Mouse (Mus musculus): ENCODE results near the gene Ube2h. TPM values are rescaled to one million over a fixed set of nuclear protein-coding genes. Genes with fewer than 3 reads are reported as not detected.
"Not testable (repeated sequence)": the region's sequence is repeated elsewhere in the genome, so short reads cannot be mapped to it uniquely, and the experiment has no call there.

The Ube2h gene
- polyA plus RNA-seq, 1 experiment from 2014 or later: 42.3 TPM

- Histone ChIP-seq H3K27me3 (ENCODE audit: insufficient read depth, low read length) (no peaks in the 10 kb centered on the region), H3K9ac (no peak overlapping the region), H3K36me3 (ENCODE audit: insufficient read depth) (no peaks in the 10 kb centered on the region), H3K4me1 (ENCODE audit: insufficient read depth) (peaks cover 14% of the 10 kb centered on the region; the same call in 1 of the 2 replicates), H3K4me2 (no peak overlapping the region), H3K9me3 (ENCODE audit: low read depth, low read length) (no peaks in the 10 kb centered on the region), H3K4me3 (ENCODE audit: low read depth, low read length) (no peak overlapping the region), H3K27ac (ENCODE audit: low read depth) (no peak overlapping the region)
- no peak for TF ChIP-seq CTCF (IDR thresholded peaks at IDR 0.05; ENCODE audit: low read depth)
- 26% methylated on average over 1 of the region's 1 CpGs for WGBS
- ATAC-seq (ENCODE audit: insufficient read depth) (no peak), DNase-seq (peak; percentile 37)
Observed at GRCm38 (mm10) chr6:30312006-30312405, 7.7 kb upstream of the Ube2h start.

- H3K4me2 ChIP-seq: no peak overlapping the region
- DNase-seq (no peak), ATAC-seq (ENCODE audit: insufficient read depth) (no peak)
- no peaks in the 10 kb centered on the region for H3K36me3 ChIP-seq (ENCODE audit: insufficient read depth)
- H3K9ac ChIP-seq: no peak overlapping the region
- H3K4me1 ChIP-seq (ENCODE audit: insufficient read depth): peaks cover 14% of the 10 kb centered on the region; the same call in 1 of the 2 replicates
- no peaks in the 10 kb centered on the region for H3K9me3 ChIP-seq (ENCODE audit: low read depth, low read length)
- TF ChIP-seq CTCF (IDR thresholded peaks at IDR 0.05; ENCODE audit: low read depth): no peak
- no peak overlapping the region for H3K4me3 ChIP-seq (ENCODE audit: low read depth, low read length)
- H3K27ac ChIP-seq (ENCODE audit: low read depth): no peak overlapping the region
- 39% methylated on average over 4 of the region's 4 CpGs for WGBS
- H3K27me3 ChIP-seq (ENCODE audit: insufficient read depth, low read length): no peaks in the 10 kb centered on the region
Observed at GRCm38 (mm10) chr6:30308751-30309150, 4.4 kb upstream of the Ube2h start.

GRCm38 (mm10) chr6:30307691-30308090 is 3.4 kb upstream of the Ube2h start:
- H3K27me3 ChIP-seq (ENCODE audit: insufficient read depth, low read length): no peaks in the 10 kb centered on the region
- H3K4me3 ChIP-seq (ENCODE audit: low read depth, low read length): no peak overlapping the region
- WGBS: 5% methylated on average over 9 of the region's 9 CpGs
- H3K36me3 ChIP-seq (ENCODE audit: insufficient read depth): no peaks in the 10 kb centered on the region
- TF ChIP-seq CTCF (IDR thresholded peaks at IDR 0.05; ENCODE audit: low read depth): no peak
- H3K9ac ChIP-seq: no peak overlapping the region
- no peak; the same call in 1 of the 2 replicates for ATAC-seq (ENCODE audit: insufficient read depth)
- peak overlapping the region; percentile 11; the same call in 1 of the 2 replicates for H3K4me2 ChIP-seq
- H3K9me3 ChIP-seq (ENCODE audit: low read depth, low read length): no peaks in the 10 kb centered on the region
- H3K4me1 ChIP-seq (ENCODE audit: insufficient read depth): peaks cover 14% of the 10 kb centered on the region; the same call in 1 of the 2 replicates
- DNase-seq: peak; percentile 57
- H3K27ac ChIP-seq (ENCODE audit: low read depth): peak overlapping the region; percentile 28

GRCm38 (mm10) chr6:30303771-30304398 is 454 bp downstream of the Ube2h start:
- Histone ChIP-seq H3K27ac (ENCODE audit: low read depth) (peak overlapping the region; percentile 92), H3K4me1 (ENCODE audit: insufficient read depth) (peaks cover 37% of the 10 kb centered on the region), H3K4me3 (ENCODE audit: low read depth, low read length) (peak overlapping the region; percentile 62), H3K9ac (peak overlapping the region; percentile 75), H3K4me2 (peak overlapping the region; percentile 79)
- WGBS: under 1% methylated on average over 34 of the region's 66 CpGs
- not testable (repeated sequence) for H3K27me3 ChIP-seq (ENCODE audit: insufficient read depth, low read length); H3K36me3 ChIP-seq (ENCODE audit: insufficient read depth); H3K9me3 ChIP-seq (ENCODE audit: low read depth, low read length)
- ATAC-seq (ENCODE audit: insufficient read depth): peak; percentile 46; the same call in 1 of the 2 replicates
- DNase-seq: peak; percentile 39

- ATAC-seq (ENCODE audit: insufficient read depth): no peak
- Histone ChIP-seq H3K9me3 (ENCODE audit: low read depth, low read length) (no peaks in the 10 kb centered on the region), H3K4me1 (ENCODE audit: insufficient read depth) (peaks cover 29% of the 10 kb centered on the region), H3K36me3 (ENCODE audit: insufficient read depth) (0 out of 2 replicates have a peak, but pooled peaks cover 5% of the 10 kb centered on the region), H3K27ac (ENCODE audit: low read depth) (peak overlapping the region; percentile 92), H3K27me3 (ENCODE audit: insufficient read depth, low read length) (no peaks in the 10 kb centered on the region), H3K4me2 (peak overlapping the region; percentile 79), H3K9ac (peak overlapping the region; percentile 75), H3K4me3 (ENCODE audit: low read depth, low read length) (peak overlapping the region; percentile 62)
- DNase-seq: peak; percentile 63
- TF ChIP-seq CTCF (IDR thresholded peaks at IDR 0.05; ENCODE audit: low read depth): no peak
- under 1% methylated on average over 11 of the region's 11 CpGs for WGBS
Observed at GRCm38 (mm10) chr6:30302781-30303631, 1.3 kb downstream of the Ube2h start.

GRCm38 (mm10) chr6:30302156-30302555 is 2.2 kb downstream of the Ube2h start:
- Histone ChIP-seq H3K27ac (ENCODE audit: low read depth) (peak overlapping the region; percentile 85; the same call in 1 of the 2 replicates), H3K27me3 (ENCODE audit: insufficient read depth, low read length) (no peaks in the 10 kb centered on the region), H3K4me2 (peak overlapping the region; percentile 79), H3K9ac (peak overlapping the region; percentile 52), H3K4me3 (ENCODE audit: low read depth, low read length) (peak overlapping the region; percentile 62), H3K4me1 (ENCODE audit: insufficient read depth) (peaks cover 23% of the 10 kb centered on the region), H3K36me3 (ENCODE audit: insufficient read depth) (peaks cover 14% of the 10 kb centered on the region; the same call in 1 of the 2 replicates), H3K9me3 (ENCODE audit: low read depth, low read length) (no peaks in the 10 kb centered on the region)
- 14% methylated on average over 4 of the region's 4 CpGs for WGBS
- no peak for TF ChIP-seq CTCF (IDR thresholded peaks at IDR 0.05; ENCODE audit: low read depth)
- no peak for ATAC-seq (ENCODE audit: insufficient read depth)
- DNase-seq: peak; percentile 41

- H3K4me3 ChIP-seq (ENCODE audit: low read depth, low read length): peak overlapping the region; percentile 62
- ATAC-seq (ENCODE audit: insufficient read depth) (no peak), DNase-seq (peak; percentile 16)
- peak overlapping the region; percentile 85 for H3K27ac ChIP-seq (ENCODE audit: low read depth)
- peak overlapping the region; percentile 52 for H3K9ac ChIP-seq
- WGBS: 9% methylated on average over 7 of the region's 7 CpGs
- H3K36me3 ChIP-seq (ENCODE audit: insufficient read depth): peaks cover 19% of the 10 kb centered on the region
- H3K4me1 ChIP-seq (ENCODE audit: insufficient read depth): peaks cover 23% of the 10 kb centered on the region
- H3K4me2 ChIP-seq: peak overlapping the region; percentile 79
- no peak for TF ChIP-seq CTCF (IDR thresholded peaks at IDR 0.05; ENCODE audit: low read depth)
- no peaks in the 10 kb centered on the region for H3K27me3 ChIP-seq (ENCODE audit: insufficient read depth, low read length)
- H3K9me3 ChIP-seq (ENCODE audit: low read depth, low read length): no peaks in the 10 kb centered on the region
Observed at GRCm38 (mm10) chr6:30300901-30301300, 3.4 kb downstream of the Ube2h start.

Data from lung, embryonic 14.5 days (tissue).